ENCODE assay signal across 9 mouse cellular contexts in genomic region chr17:78199231-78199625, GRCm38 (mm10). TPM values are rescaled to one million over a fixed set of nuclear protein-coding genes. Genes with fewer than 3 reads are reported as not detected.
DNase-seq lines count a peak whose midpoint lies in the region; ATAC-seq and TF ChIP-seq lines count a peak whose summit lies in the region.
"Had no signal": no experiment of that assay in that cellular context is flagged by ENCODE, and none has a peak within 500 bp of the region (broad histone marks: within the 10 kb centered on the region; RNA-seq: fewer than 3 reads in every experiment).

No protein-coding gene starts in this region.

- peak overlapping the region; percentile 84 for H3K9ac ChIP-seq in limb, embryonic 14.5 days (ENCODE audit: low read depth, low read length, severe bottlenecking)
- H3K9ac ChIP-seq in stomach, embryonic 15.5 days, result no peak overlapping the region

- peaks cover 48% of the 10 kb centered on the region for H3K4me1 ChIP-seq in megakaryocyte, embryonic 14.5 days
- H3K4me1 ChIP-seq in limb, embryonic 14.5 days (ENCODE audit: control insufficient read depth, insufficient read depth, low read length), result peaks cover 16% of the 10 kb centered on the region
- peaks cover 24% of the 10 kb centered on the region for H3K4me1 ChIP-seq in stomach, embryonic 15.5 days

- ATAC-seq in megakaryocyte, adult 5-6 weeks (ENCODE audit: poor library complexity, severe bottlenecking), result no peak
- no peak for ATAC-seq in limb, embryonic 14.5 days (ENCODE audit: low FRiP score, low read depth)
- ATAC-seq in stomach, embryonic 15.5 days (ENCODE audit: insufficient read depth, low FRiP score, low read depth), result no peak

- no peaks in the 10 kb centered on the region for H3K9me3 ChIP-seq in megakaryocyte, embryonic 14.5 days
- H3K9me3 ChIP-seq in limb, embryonic 14.5 days (ENCODE audit: control insufficient read depth, low read length), result no peaks in the 10 kb centered on the region
- no peaks in the 10 kb centered on the region for H3K9me3 ChIP-seq in stomach, embryonic 15.5 days

- peak; percentile 35 for DNase-seq in embryo, embryonic 10 days (ENCODE audit: low spot score)
- DNase-seq in embryo, embryonic 11 days, result no peak
- DNase-seq in limb, embryonic 14.5 days (ENCODE audit: low spot score), result no peak
- no peak for DNase-seq in gastrocnemius, postnatal 14 days
- no peak for DNase-seq in yolk sac, embryonic 10.5 days (ENCODE audit: low spot score)

- 5% methylated on average over 7 of the region's 7 CpGs for WGBS in limb, embryonic 14.5 days
- WGBS in stomach, embryonic 15.5 days, result 11% methylated on average over 7 of the region's 7 CpGs

- peak overlapping the region; percentile 95 for H3K4me3 ChIP-seq in megakaryocyte, embryonic 14.5 days (replicated peaks)
- peak overlapping the region; percentile 81 for H3K4me3 ChIP-seq in limb, embryonic 14.5 days (replicated peaks; ENCODE audit: low read length)
- H3K4me3 ChIP-seq in stomach, embryonic 15.5 days (replicated peaks), result peak overlapping the region; percentile 86

- TF ChIP-seq POLR2A in limb, embryonic 14.5 days (IDR thresholded peaks at IDR 0.05; ENCODE audit: borderline replicate concordance, extremely low read depth, insufficient read depth, insufficient read length), result no peak

- intact Hi-C loops in gastrocnemius, postnatal 14 days (cut with DNase I; ENCODE audit: low total_unique reads), result loop anchor here (5.0 to 10.0 kb wide), 3 partner anchors 98 to 256 kb away; no protein-coding TSS in a partner anchor

- H3K36me3 ChIP-seq in megakaryocyte, embryonic 14.5 days (replicated peaks; ENCODE audit: low read length), result no peaks in the 10 kb centered on the region
- H3K36me3 ChIP-seq in limb, embryonic 14.5 days (ENCODE audit: control insufficient read depth, insufficient read depth, low read length), result no peaks in the 10 kb centered on the region
- no peaks in the 10 kb centered on the region for H3K36me3 ChIP-seq in stomach, embryonic 15.5 days

- H3K27me3 ChIP-seq in megakaryocyte, embryonic 14.5 days (replicated peaks), result peaks cover 23% of the 10 kb centered on the region
- H3K27me3 ChIP-seq in limb, embryonic 14.5 days (ENCODE audit: control insufficient read depth, insufficient read depth, low read length), result no peaks in the 10 kb centered on the region
- H3K27me3 ChIP-seq in stomach, embryonic 15.5 days (replicated peaks), result no peaks in the 10 kb centered on the region

- H3K27ac ChIP-seq in limb, embryonic 14.5 days (replicated peaks; ENCODE audit: low read depth, low read length), result peak overlapping the region; percentile 86
- 0 out of 2 replicates have a peak overlapping the region, but pooled peaks have one; percentile 89 for H3K27ac ChIP-seq in stomach, embryonic 15.5 days
- H3K27ac ChIP-seq: macrophage had no signal

- H3K4me2 ChIP-seq in limb, embryonic 14.5 days (replicated peaks; ENCODE audit: low read depth, low read length, severe bottlenecking), result peak overlapping the region; percentile 96
- peak overlapping the region; percentile 97 for H3K4me2 ChIP-seq in stomach, embryonic 15.5 days

RNA-seq across cellular contexts. Expression of gene Crim1, which starts 0.8 kb away (rescaled TPM):
- polyA plus RNA-seq in megakaryocyte, embryonic 14.5 days (2012; ENCODE audit: insufficient read depth, low replicate concordance), result 3.2 and 6.9 TPM in 2 replicates
- total RNA-seq in megakaryocyte, adult 5-6 weeks (2015), result 0.27 and 1.2 TPM in 2 replicates
- total RNA-seq in megakaryocyte, adult 5-6 weeks (2017), result 0.73 and 2.0 TPM in 2 replicates
- 22.9 and 29.9 TPM in 2 replicates for polyA plus RNA-seq in limb, embryonic 14.5 days (2012; rRNA removed)
- polyA plus RNA-seq in limb, embryonic 14.5 days (2014; fragmentation: Nextera tagmentation; extraction: Ambion mirVana), result 10.5 and 13.9 TPM in 2 replicates
- polyA plus RNA-seq in stomach, embryonic 15.5 days (2015; fragmentation: Nextera tagmentation; extraction: Ambion mirVana), result 5.2 TPM in 2 replicates
- total RNA-seq in gastrocnemius, postnatal 14 days (2021), result 10 to 100 TPM; 19.3 to 20.1 TPM
